Mouse (Mus musculus): ENCODE measurements around the gene Ublcp1. TPM values are rescaled to one million over a fixed set of nuclear protein-coding genes. Genes with fewer than 3 reads are reported as not detected.

The Ublcp1 gene
- polyA plus RNA-seq, 1 experiment: 10.7 TPM

- H3K36me3 ChIP-seq (ENCODE audit: control insufficient read depth, insufficient read depth, low read length): no peaks in the 10 kb centered on the region
Measured at GRCm38 (mm10) chr11:44504146-44504545, 33.8 kb upstream of the Ublcp1 start.

DNA sequence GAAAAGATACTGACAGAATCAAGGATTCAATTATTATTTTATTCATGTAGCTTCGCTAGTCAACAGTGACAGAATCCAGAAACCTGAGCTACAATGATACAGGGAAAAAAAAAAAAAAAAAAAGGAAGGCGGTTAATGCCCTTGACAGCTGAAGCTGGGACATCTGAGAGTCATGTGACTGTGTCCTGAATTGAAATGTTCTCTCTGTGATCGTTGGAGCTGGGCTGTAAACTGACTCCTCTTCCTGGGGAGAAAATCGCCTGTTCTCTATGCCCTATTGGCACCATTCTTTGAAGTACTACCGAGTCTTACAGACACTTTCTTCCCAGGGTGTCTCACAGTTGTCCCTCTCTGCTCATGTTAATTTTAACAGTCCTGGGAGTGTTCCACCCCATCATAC, 32.6 kb upstream of the Ublcp1 start:
- no peak overlapping the region for H3K27ac ChIP-seq (ENCODE audit: insufficient read depth, low read length)
- no peak overlapping the region for H3K4me3 ChIP-seq (ENCODE audit: extremely low read depth, insufficient read depth, insufficient read length)
- DNase-seq (ENCODE audit: low read depth in 1 of 2, low spot score in 2 of 2): no peak
- H3K36me3 ChIP-seq (ENCODE audit: control insufficient read depth, insufficient read depth, low read length): no peaks in the 10 kb centered on the region
- 78% methylated on average over 5 of the region's 5 CpGs for WGBS
- peaks cover 23% of the 10 kb centered on the region for H3K4me1 ChIP-seq (ENCODE audit: control insufficient read depth, insufficient read depth, insufficient read length)
- H3K27me3 ChIP-seq (ENCODE audit: control insufficient read depth, insufficient read depth, low read length): no peaks in the 10 kb centered on the region
- TF ChIP-seq POLR2A (IDR thresholded peaks at IDR 0.05; ENCODE audit: low read depth, low read length): no peak
- TF ChIP-seq CTCF (IDR thresholded peaks at IDR 0.05; ENCODE audit: extremely low read depth, insufficient read depth, insufficient read length, insufficient replicate concordance): no peak

More at GRCm38 (mm10) chr11:44504146-44504545, 33.8 kb upstream of the Ublcp1 start:
- Histone ChIP-seq H3K27ac (ENCODE audit: insufficient read depth, low read length) (peak overlapping the region; percentile 48; the same call in 1 of the 2 replicates), H3K4me1 (ENCODE audit: control insufficient read depth, insufficient read depth, insufficient read length) (peaks cover 15% of the 10 kb centered on the region; the same call in 1 of the 2 replicates), H3K4me3 (ENCODE audit: extremely low read depth, insufficient read depth, insufficient read length) (no peak overlapping the region), H3K27me3 (ENCODE audit: control insufficient read depth, insufficient read depth, low read length) (no peaks in the 10 kb centered on the region)
- TF ChIP-seq CTCF (IDR thresholded peaks at IDR 0.05; ENCODE audit: extremely low read depth, insufficient read depth, insufficient read length, insufficient replicate concordance) (no peak), POLR2A (IDR thresholded peaks at IDR 0.05; ENCODE audit: low read depth, low read length) (no peak)
- DNase-seq (ENCODE audit: low read depth in 1 of 2, low spot score in 2 of 2): no peak
- 43% methylated on average over 7 of the region's 7 CpGs for WGBS

GRCm38 (mm10) chr11:44501477-44501876, 31.2 kb upstream of the Ublcp1 start:
- TF ChIP-seq POLR2A (IDR thresholded peaks at IDR 0.05; ENCODE audit: low read depth, low read length): no peak
- TF ChIP-seq CTCF (IDR thresholded peaks at IDR 0.05; ENCODE audit: extremely low read depth, insufficient read depth, insufficient read length, insufficient replicate concordance): no peak
- DNase-seq (ENCODE audit: low read depth in 1 of 2, low spot score in 2 of 2): no peak
- H3K4me3 ChIP-seq (ENCODE audit: extremely low read depth, insufficient read depth, insufficient read length): no peak overlapping the region
- 85% methylated on average over 2 of the region's 2 CpGs for WGBS
- peaks cover 34% of the 10 kb centered on the region for H3K4me1 ChIP-seq (ENCODE audit: control insufficient read depth, insufficient read depth, insufficient read length)
- H3K27me3 ChIP-seq (ENCODE audit: control insufficient read depth, insufficient read depth, low read length): no peaks in the 10 kb centered on the region
- H3K36me3 ChIP-seq (ENCODE audit: control insufficient read depth, insufficient read depth, low read length): no peaks in the 10 kb centered on the region
- H3K27ac ChIP-seq (ENCODE audit: insufficient read depth, low read length): no peak overlapping the region

- Histone ChIP-seq H3K27me3 (ENCODE audit: control insufficient read depth, insufficient read depth, low read length) (no peaks in the 10 kb centered on the region), H3K4me1 (ENCODE audit: control insufficient read depth, insufficient read depth, insufficient read length) (peaks cover 40% of the 10 kb centered on the region), H3K4me3 (ENCODE audit: extremely low read depth, insufficient read depth, insufficient read length) (no peak overlapping the region), H3K27ac (ENCODE audit: insufficient read depth, low read length) (no peak overlapping the region), H3K36me3 (ENCODE audit: control insufficient read depth, insufficient read depth, low read length) (no peaks in the 10 kb centered on the region)
- 66% methylated on average over 7 of the region's 7 CpGs for WGBS
- no peak for DNase-seq (ENCODE audit: low read depth in 1 of 2, low spot score in 2 of 2)
- TF ChIP-seq CTCF (IDR thresholded peaks at IDR 0.05; ENCODE audit: extremely low read depth, insufficient read depth, insufficient read length, insufficient replicate concordance) (no peak), POLR2A (IDR thresholded peaks at IDR 0.05; ENCODE audit: low read depth, low read length) (no peak)
Measured at GRCm38 (mm10) chr11:44500966-44501365, 30.7 kb upstream of the Ublcp1 start.

DNA sequence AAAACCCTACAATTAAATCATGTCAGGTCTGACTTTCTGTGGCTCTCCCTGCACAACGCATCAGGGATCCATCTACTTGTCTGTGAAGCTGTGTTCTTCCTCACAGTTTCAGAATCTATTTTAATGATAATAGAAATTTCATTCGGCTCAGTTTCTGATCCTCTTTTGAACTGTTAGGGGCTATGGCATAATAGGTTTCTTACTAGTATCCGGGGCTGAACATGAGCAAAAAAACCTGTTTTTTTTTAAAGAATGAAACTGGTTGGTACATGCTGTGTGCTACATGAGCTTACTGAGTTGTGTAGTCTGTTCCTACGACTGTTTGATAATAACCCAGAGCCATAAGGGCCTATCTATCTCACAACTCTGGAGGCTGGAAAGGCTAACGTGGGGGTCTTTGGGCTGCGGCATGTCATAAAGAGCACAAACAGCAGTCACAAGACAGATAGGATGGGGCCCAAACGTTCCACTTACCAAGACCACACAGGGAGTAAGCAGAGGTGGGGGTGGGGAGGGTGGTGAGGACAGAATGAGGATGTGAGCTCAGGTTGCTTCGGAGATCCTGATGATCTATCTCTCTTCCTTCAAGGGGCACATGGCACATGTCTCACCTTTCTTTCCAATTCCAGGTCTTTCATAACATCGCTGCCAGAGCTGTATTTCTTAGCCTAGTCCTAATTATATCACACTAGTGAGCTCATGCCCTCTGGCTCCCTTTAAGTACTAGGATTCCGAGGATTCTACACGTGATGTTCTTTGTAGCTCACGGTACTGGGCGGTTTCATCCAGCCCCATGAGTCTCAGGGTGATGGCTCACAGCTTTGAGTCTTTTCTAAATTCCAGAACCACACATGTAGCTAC, 28.3 kb upstream of the Ublcp1 start:
- 62% methylated on average over 13 of the region's 13 CpGs for WGBS
- H3K27ac ChIP-seq (ENCODE audit: insufficient read depth, low read length): peak overlapping the region; percentile 92

GRCm38 (mm10) chr11:44496217-44496616, 25.9 kb upstream of the Ublcp1 start:
- H3K4me1 ChIP-seq (ENCODE audit: control insufficient read depth, insufficient read depth, insufficient read length): peaks cover 45% of the 10 kb centered on the region
- DNase-seq (ENCODE audit: low read depth in 1 of 2, low spot score in 2 of 2): peak in 1 of 2 experiments; percentile 69
- 10% methylated on average over 3 of the region's 3 CpGs for WGBS
- peak overlapping the region; percentile 91 for H3K27ac ChIP-seq (ENCODE audit: insufficient read depth, low read length)
- no peaks in the 10 kb centered on the region for H3K36me3 ChIP-seq (ENCODE audit: control insufficient read depth, insufficient read depth, low read length)
- H3K27me3 ChIP-seq (ENCODE audit: control insufficient read depth, insufficient read depth, low read length): no peaks in the 10 kb centered on the region
- no peak overlapping the region for H3K4me3 ChIP-seq (ENCODE audit: extremely low read depth, insufficient read depth, insufficient read length)
- TF ChIP-seq CTCF (IDR thresholded peaks at IDR 0.05; ENCODE audit: extremely low read depth, insufficient read depth, insufficient read length, insufficient replicate concordance) (no peak), POLR2A (IDR thresholded peaks at IDR 0.05; ENCODE audit: low read depth, low read length) (no peak)

More for the DNA sequence above, 28.3 kb upstream of the Ublcp1 start:
- no peaks in the 10 kb centered on the region for H3K36me3 ChIP-seq (ENCODE audit: control insufficient read depth, insufficient read depth, low read length)
- no peak for DNase-seq (ENCODE audit: low read depth in 1 of 2, low spot score in 2 of 2)
- H3K27me3 ChIP-seq (ENCODE audit: control insufficient read depth, insufficient read depth, low read length): no peaks in the 10 kb centered on the region
- H3K4me1 ChIP-seq (ENCODE audit: control insufficient read depth, insufficient read depth, insufficient read length): peaks cover 45% of the 10 kb centered on the region
- no peak overlapping the region for H3K4me3 ChIP-seq (ENCODE audit: extremely low read depth, insufficient read depth, insufficient read length)
- TF ChIP-seq POLR2A (IDR thresholded peaks at IDR 0.05; ENCODE audit: low read depth, low read length): no peak
- no peak for TF ChIP-seq CTCF (IDR thresholded peaks at IDR 0.05; ENCODE audit: extremely low read depth, insufficient read depth, insufficient read length, insufficient replicate concordance)

All from spleen, adult 2 months (tissue).